Mouse (Mus musculus) small intestine, adult 2 months (tissue): Measurements from ENCODE around the gene Ankrd16. TPM values are rescaled to one million over a fixed set of nuclear protein-coding genes. Genes with fewer than 3 reads are reported as not detected.

Experiments
- H3K27ac ChIP-seq: fragments of 200-500 bp; 2 replicates; pipeline ENCODE4 v1.5.1; 2012; ENCODE audit warnings: low read depth, low read length, control low read depth, inconsistent platforms; ENCODE audit not compliant: insufficient read depth
- H3K27me3 ChIP-seq: fragments of 200-500 bp; 2 replicates; pipeline ENCODE4 v1.6.1; 2012; ENCODE audit warnings: mild to moderate bottlenecking, moderate library complexity, low read length, inconsistent platforms; ENCODE audit not compliant: control insufficient read depth, insufficient read depth
- H3K36me3 ChIP-seq: fragments of 200-500 bp; 2 replicates; pipeline ENCODE4 v1.6.1; 2012; ENCODE audit warnings: mild to moderate bottlenecking, low read length, control low read depth, inconsistent platforms; ENCODE audit not compliant: control insufficient read depth, insufficient read depth
- H3K4me1 ChIP-seq: fragments of 200-500 bp; 2 replicates; pipeline ENCODE4 v1.6.1; 2012; ENCODE audit warnings: low read length, inconsistent platforms, mixed read lengths; ENCODE audit not compliant: control insufficient read depth, insufficient read depth, insufficient read length
- H3K4me3 ChIP-seq: fragments of 200-500 bp; 2 replicates; pipeline ENCODE4 v1.5.1; 2012; ENCODE audit warnings: low read depth, mild to moderate bottlenecking, control low read depth, inconsistent platforms, low read length, moderate library complexity
- CTCF ChIP-seq: fragments of 200-500 bp; IDR thresholded peaks from 2 replicates; pipeline ENCODE4 v1.5.1; 2012; ENCODE audit warnings: low read depth, mild to moderate bottlenecking, control low read depth, inconsistent platforms, low read length, moderate library complexity, mixed read lengths; ENCODE audit not compliant: insufficient replicate concordance, insufficient read length; ENCODE audit errors: extremely low read depth
- POLR2A ChIP-seq: fragments of 200-500 bp; IDR thresholded peaks from 2 replicates; pipeline ENCODE4 v1.6.1; 2012; ENCODE audit warnings: low read depth, mild to moderate bottlenecking, control low read depth, inconsistent platforms, low read length, moderate library complexity
- WGBS: fragments of 180-500 bp; shearing (Covaris S2); methylation state at CpG from one replicate; pipeline ENCODE4 v1.1.7; 2018; 5-methylcytosine and 5-hydroxymethylcytosine counted together
- polyA plus RNA-seq: library from polyadenylated mRNA; depleted of rRNA; stranded (reverse); fragments of >200 nt; gene quantifications from 2 replicates; pipeline ENCODE4 v1.2.3, GENCODE M21; 2012; rRNA removed

The Ankrd16 gene
- polyA plus RNA-seq, result 24.9 and 52.1 TPM in 2 replicates

DNA sequence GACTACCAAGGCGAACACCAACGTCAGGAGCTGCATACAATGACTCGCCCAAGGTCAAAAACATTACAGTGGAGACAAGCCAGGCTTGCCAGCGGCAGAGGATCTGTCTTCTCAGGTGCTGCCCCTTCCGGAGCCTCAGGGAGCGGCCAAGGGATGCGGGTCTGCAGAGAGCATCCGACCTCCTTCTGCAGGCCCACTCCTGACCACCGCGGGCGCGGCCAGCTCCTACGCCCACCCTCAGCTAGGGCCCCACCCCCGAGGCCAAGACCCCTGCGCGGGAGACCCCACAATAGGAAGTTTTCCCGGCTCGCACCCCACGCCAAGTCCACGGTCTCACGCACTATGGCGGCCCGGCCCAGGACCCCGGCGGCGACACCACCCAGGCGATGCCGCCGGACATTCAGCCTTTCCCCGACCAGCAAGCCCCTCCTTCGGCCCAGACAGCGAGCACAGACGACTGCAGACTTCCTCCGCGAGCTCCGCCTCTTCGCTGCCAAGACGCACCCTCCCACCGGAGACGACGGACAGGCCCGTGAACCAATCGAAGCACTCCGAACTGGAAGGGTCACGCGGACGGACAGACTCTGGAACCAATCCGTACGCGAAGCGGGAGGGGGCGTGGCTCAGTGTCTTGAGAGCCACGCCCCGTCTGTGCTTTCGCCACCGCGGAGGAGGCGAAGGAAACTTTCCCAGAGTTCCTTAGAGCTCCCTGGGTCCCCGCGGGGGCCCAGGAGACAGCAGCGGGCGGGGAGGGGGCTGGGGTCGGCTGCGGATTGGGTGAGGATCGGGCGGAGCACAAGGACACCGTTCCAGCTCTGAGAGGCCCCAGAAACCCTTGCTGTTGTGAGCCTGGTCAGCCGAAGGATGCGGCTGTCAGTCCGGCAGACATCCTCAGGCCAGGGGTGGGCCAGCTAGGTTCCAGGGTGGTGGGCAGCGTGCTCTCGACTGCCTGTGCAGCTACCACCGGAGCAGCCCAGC is at the start of gene Ankrd16, which contains the start of gene Fbh1:
Ankrd16 (plus strand) TSS at position 786 of the 978 bp plus-strand sequence.
Fbh1 (minus strand) TSS at position 492 of the 978 bp plus-strand sequence.
- H3K27me3 ChIP-seq, result no peaks in the 10 kb centered on the region
- WGBS, result under 1% methylated on average over 73 of the region's 73 CpGs
- H3K4me1 ChIP-seq, result peaks cover 8% of the 10 kb centered on the region; the same call in 1 of the 2 replicates
- peak within 1 kb of the TSS; percentile 93 for H3K27ac ChIP-seq
- peaks cover 6% of the 10 kb centered on the region for H3K36me3 ChIP-seq
- TF ChIP-seq CTCF (no peak), POLR2A (peak; percentile 67; the same call in 1 of the 2 replicates)
- peak within 1 kb of the TSS; percentile 96 for H3K4me3 ChIP-seq

DNA sequence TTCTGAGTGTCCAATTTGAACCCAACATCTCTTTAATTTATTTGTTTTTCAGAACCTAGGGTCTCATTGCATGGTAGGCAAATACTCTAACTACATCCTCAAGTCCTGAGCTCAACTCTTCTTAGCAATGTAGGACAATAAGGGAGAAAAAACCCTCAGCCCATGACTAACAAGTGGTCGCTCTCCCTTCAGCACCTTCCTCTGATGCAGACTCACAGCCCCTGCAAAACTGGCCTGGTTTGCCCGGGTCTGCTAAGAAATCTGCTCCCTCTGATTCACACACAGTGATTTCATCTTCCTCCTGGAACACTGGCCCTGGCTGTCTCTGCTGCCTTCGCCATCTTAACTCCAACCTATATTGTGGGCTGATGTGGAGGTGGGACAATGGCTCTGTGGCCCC is 48.6 kb upstream of the Ankrd16 start:
- TF ChIP-seq POLR2A (no peak), CTCF (no peak)
- no peak overlapping the region for H3K27ac ChIP-seq
- no peaks in the 10 kb centered on the region for H3K27me3 ChIP-seq
- no peak overlapping the region for H3K4me3 ChIP-seq
- WGBS, result 68% methylated on average over 3 of the region's 3 CpGs
- H3K36me3 ChIP-seq, result peaks cover 30% of the 10 kb centered on the region
- 0 out of 2 replicates have a peak, but pooled peaks cover 1% of the 10 kb centered on the region for H3K4me1 ChIP-seq

DNA sequence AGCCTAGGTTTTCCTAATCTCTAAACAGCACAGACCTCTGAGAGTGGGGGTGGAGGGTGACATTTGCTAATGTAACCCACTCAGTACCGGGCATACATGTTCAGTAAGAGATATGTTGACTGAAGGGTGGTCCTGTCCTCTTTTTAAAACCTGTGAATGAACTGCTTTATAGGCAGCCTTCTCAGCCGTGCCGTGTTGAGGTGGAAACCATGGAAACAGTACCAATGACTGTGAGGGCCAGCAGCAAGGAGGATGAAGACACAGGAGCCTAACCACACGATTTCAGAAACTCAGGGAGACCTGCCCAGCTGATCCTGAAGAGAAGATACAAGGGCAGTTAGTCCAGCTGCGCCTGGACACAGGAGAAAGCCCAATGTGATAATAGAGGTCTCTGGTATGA is 44.7 kb upstream of the Ankrd16 start:
- Histone ChIP-seq H3K27me3 (no peaks in the 10 kb centered on the region), H3K27ac (no peak overlapping the region), H3K4me1 (peaks cover 8% of the 10 kb centered on the region; the same call in 1 of the 2 replicates), H3K36me3 (peaks cover 16% of the 10 kb centered on the region), H3K4me3 (no peak overlapping the region)
- 80% methylated on average over 5 of the region's 5 CpGs for WGBS
- TF ChIP-seq POLR2A (no peak), CTCF (no peak)

DNA sequence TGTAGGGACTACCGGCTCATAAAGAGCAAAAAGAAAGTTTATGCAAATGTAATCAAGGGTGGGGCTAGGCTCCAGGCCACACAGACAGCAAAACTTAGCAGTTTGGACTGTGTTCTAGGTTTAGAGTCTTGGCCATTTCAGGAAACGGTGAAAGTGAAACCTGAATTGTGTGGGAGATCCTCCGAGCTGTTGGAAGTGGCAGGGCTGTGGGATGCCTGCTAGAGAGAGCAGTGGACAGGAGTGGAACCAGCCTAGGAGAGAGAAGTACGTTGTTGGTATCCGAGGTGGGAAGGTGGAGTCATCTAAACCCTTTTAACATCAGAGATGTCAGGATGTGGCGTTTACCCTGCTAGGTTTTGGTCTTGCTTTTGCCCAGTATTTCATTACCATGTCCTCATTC is 41.8 kb upstream of the Ankrd16 start:
- Histone ChIP-seq H3K4me1 (peaks cover 8% of the 10 kb centered on the region; the same call in 1 of the 2 replicates), H3K27ac (peak overlapping the region; percentile 65), H3K27me3 (no peaks in the 10 kb centered on the region), H3K36me3 (peaks cover 11% of the 10 kb centered on the region), H3K4me3 (no peak overlapping the region)
- no peak for TF ChIP-seq POLR2A
- 32% methylated on average over 6 of the region's 6 CpGs for whole genome bisulfite sequencing

DNA sequence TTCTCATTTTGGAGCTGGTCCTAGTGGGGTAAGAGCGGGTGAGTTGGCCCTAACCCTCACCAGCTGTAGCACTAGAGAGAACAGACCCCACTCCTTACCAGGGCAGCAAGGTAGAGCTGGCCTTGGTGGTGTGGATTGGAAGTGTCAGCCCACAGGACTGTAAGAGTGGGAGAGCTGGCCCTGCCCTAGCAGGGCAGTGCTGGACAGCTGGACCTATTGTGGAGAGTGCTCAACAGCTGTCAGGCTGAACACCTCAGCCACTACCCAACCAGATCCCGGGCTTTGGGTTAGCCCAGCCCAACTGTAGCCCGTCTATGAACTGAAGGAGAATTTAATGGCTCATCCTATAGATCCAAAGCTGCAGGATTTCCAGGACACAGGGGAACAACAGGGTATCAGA is 38.9 kb upstream of the Ankrd16 start:
- 86% methylated on average over 3 of the region's 3 CpGs for WGBS
- Histone ChIP-seq H3K27me3 (no peaks in the 10 kb centered on the region), H3K36me3 (peaks cover 32% of the 10 kb centered on the region), H3K4me1 (peaks cover 8% of the 10 kb centered on the region; the same call in 1 of the 2 replicates), H3K27ac (no peak overlapping the region), H3K4me3 (no peak overlapping the region)
- TF ChIP-seq CTCF (no peak), POLR2A (no peak)

DNA sequence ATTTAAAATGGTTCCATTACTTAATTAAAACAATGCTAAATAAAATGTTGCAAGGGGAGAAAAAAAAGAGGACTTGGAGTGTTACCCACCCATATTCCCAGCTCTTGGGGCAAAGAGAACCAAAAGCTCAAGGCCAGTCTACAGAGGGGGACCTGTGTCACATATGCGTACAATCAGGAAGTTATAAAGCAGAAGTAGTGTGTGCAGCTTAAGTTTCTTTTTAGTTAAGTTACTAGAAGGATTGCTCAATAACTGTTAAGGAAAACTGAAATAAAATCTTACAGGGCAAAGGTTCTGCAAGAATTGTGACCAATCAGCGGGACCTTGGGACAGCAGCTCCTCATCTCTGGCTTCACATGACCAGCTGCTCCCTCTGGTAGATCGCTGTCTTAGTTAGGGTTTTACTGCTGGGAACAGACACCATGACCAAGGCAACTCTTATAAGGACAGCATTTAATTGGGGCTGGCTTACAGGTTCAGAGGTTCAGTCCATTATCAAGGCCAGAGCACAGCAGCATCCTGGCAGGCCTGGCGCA is 38.1 kb upstream of the Ankrd16 start:
- no peak overlapping the region for H3K4me3 ChIP-seq
- H3K36me3 ChIP-seq, result peaks cover 36% of the 10 kb centered on the region
- H3K4me1 ChIP-seq, result peaks cover 8% of the 10 kb centered on the region; the same call in 1 of the 2 replicates
- no peak overlapping the region for H3K27ac ChIP-seq
- 57% methylated on average over 4 of the region's 4 CpGs for WGBS
- H3K27me3 ChIP-seq, result no peaks in the 10 kb centered on the region
- TF ChIP-seq POLR2A (no peak), CTCF (no peak)

DNA sequence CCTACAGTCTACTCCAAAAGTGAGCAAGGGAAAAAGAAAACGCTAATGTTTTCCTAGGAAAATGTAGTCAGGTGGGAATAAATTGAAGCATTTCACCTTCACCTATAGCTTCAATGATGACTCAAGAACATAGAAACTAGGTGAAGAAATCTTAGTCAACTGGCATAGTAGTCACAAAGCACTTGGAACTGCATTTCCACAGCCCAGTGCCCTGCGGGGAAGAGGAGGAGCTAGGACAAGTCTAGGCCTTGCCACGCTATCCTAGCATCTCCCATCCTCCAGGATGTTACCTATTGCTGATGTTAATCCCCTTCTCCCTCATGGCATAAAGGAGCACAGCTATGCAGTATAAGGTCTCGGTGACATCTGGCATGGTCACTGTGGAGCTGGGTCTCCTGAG is 15.1 kb upstream of the Ankrd16 start:
- TF ChIP-seq POLR2A (no peak), CTCF (no peak)
- Histone ChIP-seq H3K4me3 (no peak overlapping the region), H3K36me3 (peaks cover 69% of the 10 kb centered on the region), H3K27me3 (no peaks in the 10 kb centered on the region), H3K4me1 (no peaks in the 10 kb centered on the region), H3K27ac (no peak overlapping the region)
- 93% methylated on average over 4 of the region's 4 CpGs for WGBS
